Mouse (Mus musculus): ENCODE results near the gene Olfr1228.

GRCm38 (mm10) chr2:89297168-89297567 is 43.3 kb upstream of the Olfr1228 start, which contains the start of gene Olfr1230:
- TF ChIP-seq CTCF (IDR thresholded peaks at IDR 0.05; ENCODE audit: low read depth) (no peak), EP300 (optimal IDR thresholded peaks at IDR 0.05) (no peak)

Data from stomach, postnatal 0 days (tissue).